Mouse (Mus musculus) skeletal muscle tissue, adult 2 months (tissue): ENCODE data around the gene Dnajb6.
"Not testable (repeated sequence)": the region's sequence is repeated elsewhere in the genome, so short reads cannot be mapped to it uniquely, and the experiment has no call there.

Experiments used
- DNase-seq: peaks from one replicate; pipeline ENCODE4 v3.0.0-alpha.2; 2012; ENCODE audit warnings: low read depth, low spot score

Gene Dnajb6

GRCm38 (mm10) chr5:29759318-29759717 is 23.8 kb downstream of the Dnajb6 start:
- DNase-seq = no peak

DNA sequence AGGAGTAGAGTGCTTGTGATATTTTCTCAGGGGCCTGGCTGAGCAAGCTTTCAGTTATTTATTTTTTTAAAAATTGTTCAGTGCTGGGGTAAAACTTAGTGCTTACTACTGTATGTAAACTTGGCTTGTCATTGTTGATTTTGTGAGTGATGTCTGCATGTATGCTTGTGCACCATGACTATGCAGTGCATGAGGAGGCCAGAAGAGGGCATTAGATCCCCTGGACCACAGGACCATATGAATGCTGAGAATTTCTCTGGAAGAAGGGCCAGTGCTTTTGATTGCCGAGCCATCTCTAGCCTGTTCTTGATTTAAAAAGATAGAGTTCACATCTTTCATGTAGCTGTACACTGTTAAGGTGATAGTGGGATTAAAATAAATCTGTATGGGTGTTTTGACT is 35.4 kb downstream of the Dnajb6 start:
- no peak for DNase-seq

DNA sequence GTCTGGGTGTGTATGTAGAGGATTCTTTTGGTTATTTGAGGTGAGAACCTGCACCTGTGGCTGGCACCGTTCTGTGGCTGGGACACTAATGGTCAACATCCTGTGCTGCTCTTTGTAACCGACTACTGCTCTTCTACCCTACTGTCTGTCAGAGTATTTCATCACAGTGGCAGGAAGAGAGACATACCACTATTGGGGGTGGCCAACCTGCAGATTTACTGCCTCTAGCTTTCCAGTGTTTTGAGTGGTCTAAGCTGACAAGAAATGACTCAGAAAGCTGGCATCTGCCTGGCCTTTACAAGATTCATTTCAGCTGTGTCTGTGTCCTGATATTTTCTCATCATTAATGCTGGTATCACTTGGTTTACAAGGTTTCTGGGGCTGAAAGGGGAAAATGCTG is 36.5 kb downstream of the Dnajb6 start:
- no peak for DNase-seq

- no peak for DNase-seq
Observed at GRCm38 (mm10) chr5:29772651-29773330, 37.3 kb downstream of the Dnajb6 start.

- DNase-seq = no peak
Observed at GRCm38 (mm10) chr5:29773460-29774150, 38.1 kb downstream of the Dnajb6 start.

DNA sequence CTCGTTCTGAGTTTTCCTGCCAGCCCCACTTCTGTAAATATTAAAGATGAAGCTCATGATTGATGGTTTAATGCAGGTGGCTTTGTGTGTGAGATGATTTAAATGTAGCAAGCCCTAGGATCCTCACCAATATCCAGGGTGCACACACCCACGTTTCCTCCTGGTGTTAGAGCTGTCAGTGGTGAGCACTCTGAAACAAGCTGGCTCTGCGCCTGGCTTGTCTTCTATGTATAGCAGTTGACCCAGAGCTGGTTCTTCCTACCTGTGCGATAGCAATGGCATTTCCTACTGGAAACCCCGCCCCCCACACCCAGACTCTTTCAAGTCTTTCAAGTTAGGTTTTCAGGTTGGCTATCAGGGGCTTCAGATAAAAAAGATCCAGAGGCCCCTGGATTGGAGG is 39.9 kb downstream of the Dnajb6 start:
- DNase-seq = no peak

GRCm38 (mm10) chr5:29778029-29778428 is 42.5 kb downstream of the Dnajb6 start:
- DNase-seq = no peak

- not testable (repeated sequence) for DNase-seq
Observed at GRCm38 (mm10) chr5:29779733-29780132, 44.2 kb downstream of the Dnajb6 start.

DNA sequence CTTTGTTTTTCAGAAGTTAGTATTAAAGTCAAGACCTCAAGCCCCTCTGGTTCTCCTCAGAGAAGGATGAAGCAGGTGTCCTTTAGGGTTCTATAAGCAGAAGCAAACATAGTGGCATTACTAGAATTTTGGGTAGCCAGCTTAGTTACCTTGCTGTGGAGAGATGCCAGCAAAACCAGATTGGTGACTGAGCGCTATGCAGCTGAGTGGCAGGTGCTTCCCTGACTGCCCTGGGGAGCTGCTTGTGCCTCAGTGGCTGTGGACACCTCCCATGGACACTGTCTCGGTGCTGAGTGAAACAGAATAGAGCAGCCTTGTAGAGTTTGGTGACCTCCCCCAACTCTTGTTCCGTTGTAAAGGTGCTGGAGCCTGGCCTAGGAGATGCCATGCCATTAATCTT is 46.8 kb downstream of the Dnajb6 start:
- DNase-seq = no peak

- DNase-seq = not testable (repeated sequence)
Observed at GRCm38 (mm10) chr5:29784906-29785305, 49.4 kb downstream of the Dnajb6 start.

DNA sequence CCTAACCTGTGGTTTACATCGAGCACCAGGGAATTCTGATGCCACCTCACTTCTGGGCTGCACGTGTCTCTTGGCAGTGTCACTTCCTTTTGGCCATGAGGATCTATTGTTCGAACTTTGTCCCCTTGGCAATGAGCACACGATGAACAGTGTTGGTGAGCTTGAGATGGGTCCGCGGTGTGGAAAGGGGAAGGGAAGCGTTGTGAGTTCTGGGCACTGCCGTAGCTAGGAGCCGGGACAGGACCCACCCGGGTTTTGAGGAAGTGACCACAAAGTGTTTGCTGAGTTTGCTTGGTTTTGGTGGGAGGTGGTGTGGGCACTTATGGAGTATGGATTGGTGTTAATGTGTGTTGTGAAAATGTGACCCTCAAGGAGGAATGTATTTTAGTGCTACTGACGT is 50.5 kb downstream of the Dnajb6 start:
- not testable (repeated sequence) for DNase-seq

DNA sequence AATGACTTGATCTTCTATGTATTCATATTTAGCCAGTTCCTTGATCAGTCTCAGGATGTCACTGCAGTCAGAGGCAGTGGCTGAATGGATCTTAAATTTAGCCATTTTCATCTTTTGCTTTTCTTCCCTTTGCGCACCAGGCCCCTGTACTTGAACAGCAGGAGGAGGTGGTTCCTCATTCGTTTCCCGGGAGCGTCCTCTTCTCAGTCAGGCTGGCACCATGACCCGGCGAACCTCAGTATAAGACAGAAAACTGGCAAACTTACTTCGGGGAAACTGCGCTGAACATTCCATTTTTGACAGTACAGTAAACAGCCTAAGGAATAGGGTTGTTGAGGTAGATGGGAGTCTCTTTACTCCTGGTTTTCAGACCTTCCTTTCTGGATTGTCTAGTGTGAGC is 59.4 kb downstream of the Dnajb6 start:
- DNase-seq = not testable (repeated sequence)

- no peak for DNase-seq
Observed at GRCm38 (mm10) chr5:29808940-29809339, 73.5 kb downstream of the Dnajb6 start.

- DNase-seq = not testable (repeated sequence)
Observed at GRCm38 (mm10) chr5:29811377-29811921, 76.0 kb downstream of the Dnajb6 start.

GRCm38 (mm10) chr5:29816523-29817242 is 81.2 kb downstream of the Dnajb6 start:
- DNase-seq = no peak

DNA sequence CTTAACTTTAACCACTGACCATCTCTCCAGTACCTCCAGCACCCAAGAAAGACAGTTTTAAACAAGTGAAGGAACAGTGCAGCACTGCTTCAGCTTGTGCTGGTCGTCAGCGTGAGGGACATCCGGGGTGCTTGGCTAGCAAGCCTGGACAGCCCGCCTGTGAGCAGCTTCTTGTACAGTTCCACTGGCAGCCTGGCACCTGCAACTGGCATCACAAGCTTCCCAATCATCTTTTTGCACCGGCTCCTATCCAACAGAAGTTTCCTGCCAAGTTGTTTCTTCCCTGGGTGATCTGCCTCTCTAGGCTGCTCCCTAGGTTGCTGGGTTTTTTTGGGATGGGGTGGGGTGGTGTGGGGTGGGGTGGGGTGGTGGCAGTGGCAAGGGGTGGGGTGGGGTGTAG is 81.9 kb downstream of the Dnajb6 start:
- DNase-seq = no peak

- DNase-seq = no peak
Observed at GRCm38 (mm10) chr5:29818287-29818686, 82.8 kb downstream of the Dnajb6 start.

DNA sequence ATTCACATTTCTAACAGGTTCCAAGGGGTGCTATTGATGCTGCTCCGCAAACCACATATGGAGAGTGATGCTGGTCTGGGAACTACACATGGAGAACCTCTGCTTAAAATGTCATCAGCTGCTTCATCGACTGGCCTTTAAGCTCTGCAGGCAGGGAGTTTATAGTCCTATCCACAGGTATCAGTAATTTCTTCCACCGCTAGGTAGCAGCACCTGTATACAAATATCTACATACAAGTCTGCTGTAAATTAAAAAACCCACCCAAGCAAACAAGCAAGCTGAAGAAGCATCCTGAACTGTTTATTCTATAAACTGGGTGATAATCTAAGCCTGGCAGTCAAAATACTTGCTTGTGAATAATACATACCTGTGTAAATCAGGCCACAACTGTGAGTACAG is 89.3 kb downstream of the Dnajb6 start:
- no peak for DNase-seq

DNA sequence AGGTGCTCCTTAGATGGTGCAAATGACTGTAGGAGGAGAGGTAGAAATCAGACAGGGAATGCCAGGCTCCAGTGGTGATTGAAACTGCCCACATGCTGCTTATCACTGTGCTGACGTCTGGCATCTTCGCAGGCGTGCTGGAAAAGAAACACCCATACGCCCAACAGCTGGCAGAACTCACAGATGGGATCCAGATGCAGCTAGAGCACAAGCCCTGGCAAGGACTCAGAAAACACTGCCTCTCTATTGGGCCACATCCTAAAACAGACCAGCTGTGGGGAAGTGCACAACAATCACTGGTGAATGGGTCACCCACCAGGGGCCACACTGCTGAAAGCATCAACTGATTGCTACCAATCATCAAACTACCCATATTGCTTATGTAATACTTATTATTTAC is 91.3 kb downstream of the Dnajb6 start:
- peak; percentile 30 for DNase-seq

- peak; percentile 68 for DNase-seq
Observed at GRCm38 (mm10) chr5:29842444-29843166, 107.1 kb downstream of the Dnajb6 start.

DNA sequence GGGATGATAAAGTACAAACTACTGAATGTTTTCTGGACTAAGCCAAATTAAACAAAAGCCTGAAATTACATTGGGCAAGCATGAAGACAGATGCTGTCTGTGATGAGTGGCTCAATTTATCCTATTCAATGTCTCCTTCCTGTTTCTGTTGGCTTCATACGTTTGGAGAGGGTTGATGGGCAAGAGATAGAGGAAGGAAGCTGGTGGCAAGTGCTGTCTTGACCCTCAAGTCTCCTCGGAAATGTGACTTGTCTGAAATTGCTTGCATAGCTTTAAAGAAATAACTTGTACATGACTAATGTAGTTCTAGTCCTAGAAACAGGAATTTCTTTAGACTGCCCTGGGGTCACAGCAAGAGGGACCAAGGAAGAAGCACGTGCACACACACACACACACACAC is 109.5 kb downstream of the Dnajb6 start:
- no peak for DNase-seq

- DNase-seq = no peak
Observed at GRCm38 (mm10) chr5:29847494-29847893, 112.0 kb downstream of the Dnajb6 start.
